Mouse (Mus musculus) kidney, adult 2 months (tissue): ENCODE data around the gene Ppp4r1. TPM values are rescaled to one million over a fixed set of nuclear protein-coding genes. Genes with fewer than 3 reads are reported as not detected.

Experiments
- DNase-seq: peaks from one replicate; pipeline ENCODE4 v3.0.0; 2021
- H3K27ac ChIP-seq: fragments of 200-500 bp; 2 replicates; pipeline ENCODE4 v1.5.1; 2012; ENCODE audit warnings: low read depth, low read length, control low read depth, inconsistent platforms; ENCODE audit not compliant: insufficient read depth
- H3K27me3 ChIP-seq: fragments of 200-500 bp; replicated peaks from 2 replicates; pipeline ENCODE4 v1.6.1; 2012; ENCODE audit warnings: mild to moderate bottlenecking, moderate library complexity, low read length, inconsistent platforms; ENCODE audit not compliant: control insufficient read depth, insufficient read depth
- H3K36me3 ChIP-seq: fragments of 200-500 bp; 2 replicates; pipeline ENCODE4 v1.6.1; 2012; ENCODE audit warnings: mild to moderate bottlenecking, moderate library complexity, low read length, inconsistent platforms; ENCODE audit not compliant: control insufficient read depth, insufficient read depth
- H3K4me1 ChIP-seq: fragments of 200-500 bp; 2 replicates; pipeline ENCODE4 v1.6.1; 2011; ENCODE audit warnings: low read length; ENCODE audit not compliant: control insufficient read depth, insufficient read depth
- H3K4me3 ChIP-seq: fragments of 200-500 bp; 2 replicates; pipeline ENCODE4 v1.5.1; 2011; ENCODE audit warnings: mild to moderate bottlenecking, low read depth, low read length, control low read depth; ENCODE audit not compliant: insufficient read depth
- CTCF ChIP-seq: fragments of 200-500 bp; conservative IDR thresholded peaks from 2 replicates; pipeline ENCODE4 v1.5.1; 2011; ENCODE audit warnings: low read depth, mild to moderate bottlenecking, control low read depth, low read length, moderate library complexity, mixed read lengths; ENCODE audit not compliant: insufficient read depth, insufficient read length
- POLR2A ChIP-seq: fragments of 200-500 bp; IDR thresholded peaks from one replicate; pipeline ENCODE4 v1.6.1; 2011; ENCODE audit warnings: low read depth, low read length, control low read depth
- WGBS: fragments of 180-500 bp; shearing (Covaris S2); methylation state at CpG from one replicate; pipeline ENCODE4 v1.1.7; 2018; 5-methylcytosine and 5-hydroxymethylcytosine counted together
- polyA plus RNA-seq: library from polyadenylated mRNA; depleted of rRNA; stranded (reverse); fragments of >200 nt; gene quantifications from 2 replicates; pipeline ENCODE4 v1.2.3, GENCODE M21; 2012; rRNA removed

The Ppp4r1 gene
- polyA plus RNA-seq, 1 experiment = 34.3 TPM

GRCm38 (mm10) chr17:65886571-65886970 lies 104.2 kb downstream of the Ppp4r1 start:
- TF ChIP-seq CTCF (no peak), POLR2A (no peak)
- peak; percentile 26 for DNase-seq
- H3K27ac ChIP-seq = peak overlapping the region; percentile 91
- no peaks in the 10 kb centered on the region for H3K27me3 ChIP-seq
- peaks cover 8% of the 10 kb centered on the region; the same call in 1 of the 2 replicates for H3K4me1 ChIP-seq
- no peak overlapping the region for H3K4me3 ChIP-seq
- 58% methylated on average over 9 of the region's 9 CpGs for WGBS
- H3K36me3 ChIP-seq = no peaks in the 10 kb centered on the region

- 75% methylated on average over 5 of the region's 5 CpGs for WGBS
- TF ChIP-seq CTCF = no peak
- TF ChIP-seq POLR2A = no peak
These were observed 107.1 kb downstream of the Ppp4r1 start for GRCm38 (mm10) chr17:65889476-65889875.

More at GRCm38 (mm10) chr17:65889476-65889875, 107.1 kb downstream of the Ppp4r1 start:
- no peaks in the 10 kb centered on the region for H3K36me3 ChIP-seq
- H3K27me3 ChIP-seq = no peaks in the 10 kb centered on the region
- no peak for DNase-seq
- no peaks in the 10 kb centered on the region; the same call in 1 of the 2 replicates for H3K4me1 ChIP-seq
- no peak overlapping the region for H3K4me3 ChIP-seq
- H3K27ac ChIP-seq = no peak overlapping the region

Other genes starting within 250 kb of the Ppp4r1 start
- 0.04 TPM in 1 of 2 replicates, not detected in the other for gene Tmem232, start 241.8 kb upstream of the Ppp4r1 start, polyA plus RNA-seq
- 21.2 and 27.5 TPM in 2 replicates for gene Vapa, start 169.0 kb upstream of the Ppp4r1 start, polyA plus RNA-seq
- gene Txndc2, start 140.4 kb upstream of the Ppp4r1 start, polyA plus RNA-seq = 0.05 and 0.07 TPM in 2 replicates
- 16.8 and 17.6 TPM in 2 replicates for gene Rab31, start 9.8 kb upstream of the Ppp4r1 start, polyA plus RNA-seq
- 29.8 and 30.7 TPM in 2 replicates for gene Ralbp1, start 103.2 kb downstream of the Ppp4r1 start, polyA plus RNA-seq
- 53.3 and 59.5 TPM in 2 replicates for gene Twsg1, start 168.7 kb downstream of the Ppp4r1 start, polyA plus RNA-seq